Mouse (Mus musculus): ENCODE results near the gene Tacr1. TPM values are rescaled to one million over a fixed set of nuclear protein-coding genes. Genes with fewer than 3 reads are reported as not detected.

Tacr1 gene
- polyA plus RNA-seq (2012; rRNA removed), result 0.01 and 0.05 TPM in 2 replicates

DNA sequence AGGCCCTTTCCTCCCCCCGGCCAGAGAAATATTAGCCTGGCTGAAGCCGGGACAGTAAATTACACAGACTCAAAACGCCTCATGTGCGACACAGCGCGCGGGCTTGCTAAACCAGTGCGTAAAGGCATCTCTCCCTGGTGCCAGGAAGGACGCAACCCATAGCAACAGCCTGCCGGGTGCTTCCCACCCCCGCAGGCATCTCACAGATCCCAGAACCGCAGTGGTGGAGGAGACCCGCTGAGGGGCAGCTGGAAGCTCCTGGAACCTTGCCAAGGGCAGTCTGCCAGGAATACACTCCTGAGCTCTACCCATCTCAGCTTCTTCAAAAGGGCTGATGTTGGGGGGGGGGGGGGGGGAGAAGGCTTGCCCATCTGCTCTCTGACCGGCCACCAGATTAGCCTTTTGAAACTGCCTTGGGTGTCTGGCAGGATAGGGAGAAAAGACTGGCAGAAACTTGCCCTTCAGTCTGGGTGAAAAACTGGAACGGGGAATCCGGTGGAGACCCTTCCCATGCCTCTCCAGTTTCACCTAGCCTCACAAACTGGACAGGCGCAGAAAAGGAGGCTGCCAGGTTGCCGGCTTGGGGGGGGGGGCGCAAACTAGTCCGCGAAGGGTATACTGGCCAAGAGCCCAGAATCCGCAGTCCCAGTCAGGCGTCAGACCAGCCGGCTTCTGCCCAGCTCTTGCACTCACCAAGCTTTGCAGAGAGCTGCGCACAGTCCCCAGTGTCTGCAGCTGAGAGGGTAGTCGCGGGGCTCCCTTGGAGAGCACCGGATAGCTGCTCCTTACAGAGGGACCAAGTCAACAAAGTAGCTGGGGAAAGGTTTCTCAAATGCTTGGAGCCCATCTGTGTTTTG, at the start of gene Tacr1:
Gene Tacr1, plus strand, starts transcription at position 740 of the 857 bp plus-strand sequence.
- no peak for DNase-seq
- 1% methylated on average over 28 of the region's 28 CpGs for WGBS
- H3K27ac ChIP-seq (ENCODE audit: insufficient read depth, low read depth, low read length), result no peak within 1 kb of the TSS
- no peaks in the 10 kb centered on the region for H3K36me3 ChIP-seq (ENCODE audit: control insufficient read depth, insufficient read depth, low read length)
- H3K4me3 ChIP-seq (ENCODE audit: insufficient read depth, low read depth, low read length), result no peak within 1 kb of the TSS
- no peaks in the 10 kb centered on the region; the same call in 1 of the 2 replicates for H3K27me3 ChIP-seq (replicated peaks; ENCODE audit: control insufficient read depth, insufficient read depth, low read length)
- H3K4me1 ChIP-seq (ENCODE audit: control insufficient read depth, insufficient read depth, low read length), result no peaks in the 10 kb centered on the region
- TF ChIP-seq CTCF (conservative IDR thresholded peaks at IDR 0.05; ENCODE audit: insufficient read depth, insufficient read length, low read depth, low read length) (no peak), POLR2A (IDR thresholded peaks at IDR 0.05; ENCODE audit: low read depth, low read length) (no peak)

DNA sequence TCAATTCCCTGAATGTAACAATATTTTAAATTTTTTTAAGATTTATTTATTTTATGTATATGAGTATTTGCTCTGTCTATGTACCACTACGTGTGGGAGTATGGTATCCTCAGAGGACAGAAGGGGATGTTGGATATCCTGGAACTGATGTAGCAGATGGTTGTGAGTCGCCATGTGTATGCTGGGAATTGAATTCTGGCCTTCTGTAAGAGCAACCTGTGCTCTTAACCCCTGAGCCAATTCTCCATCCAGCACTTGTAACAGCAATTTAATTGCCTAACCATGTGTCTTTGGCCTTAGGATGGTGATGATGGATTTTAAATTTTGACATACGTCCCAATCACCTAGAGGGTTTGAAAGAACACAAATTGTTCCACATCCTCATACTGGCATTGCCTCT, 26.0 kb upstream of the Tacr1 start:
- TF ChIP-seq POLR2A (IDR thresholded peaks at IDR 0.05; ENCODE audit: low read depth, low read length) (no peak), CTCF (conservative IDR thresholded peaks at IDR 0.05; ENCODE audit: insufficient read depth, insufficient read length, low read depth, low read length) (no peak)
- Histone ChIP-seq H3K4me3 (ENCODE audit: insufficient read depth, low read depth, low read length) (no peak overlapping the region), H3K4me1 (ENCODE audit: control insufficient read depth, insufficient read depth, low read length) (no peaks in the 10 kb centered on the region), H3K27me3 (replicated peaks; ENCODE audit: control insufficient read depth, insufficient read depth, low read length) (no peaks in the 10 kb centered on the region), H3K36me3 (ENCODE audit: control insufficient read depth, insufficient read depth, low read length) (no peaks in the 10 kb centered on the region), H3K27ac (ENCODE audit: insufficient read depth, low read depth, low read length) (no peak overlapping the region)
- DNase-seq, result no peak
- 81% methylated on average over 3 of the region's 3 CpGs for WGBS

DNA sequence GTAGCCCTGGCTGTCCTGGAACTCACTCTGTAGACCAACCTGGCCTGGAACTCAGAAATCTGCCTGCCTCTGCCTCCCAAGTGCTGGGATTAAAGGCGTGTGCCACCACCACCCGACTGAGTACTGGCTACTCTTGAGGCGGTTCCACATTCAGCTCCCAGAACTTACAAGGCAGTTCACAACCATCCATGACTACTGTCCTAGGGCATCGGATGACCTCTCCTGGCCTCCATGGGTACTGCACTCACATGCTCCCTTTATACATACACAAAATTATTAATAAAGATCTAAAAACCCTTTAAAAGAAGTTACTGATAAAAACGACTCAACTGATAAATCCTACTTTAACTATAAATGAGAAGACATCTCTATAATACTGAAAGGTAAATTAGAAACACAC, 18.6 kb upstream of the Tacr1 start:
- DNase-seq, result no peak
- 90% methylated on average over 5 of the region's 5 CpGs for WGBS
- Histone ChIP-seq H3K36me3 (ENCODE audit: control insufficient read depth, insufficient read depth, low read length) (no peaks in the 10 kb centered on the region), H3K27ac (ENCODE audit: insufficient read depth, low read depth, low read length) (no peak overlapping the region), H3K4me1 (ENCODE audit: control insufficient read depth, insufficient read depth, low read length) (no peaks in the 10 kb centered on the region), H3K4me3 (ENCODE audit: insufficient read depth, low read depth, low read length) (no peak overlapping the region), H3K27me3 (replicated peaks; ENCODE audit: control insufficient read depth, insufficient read depth, low read length) (no peaks in the 10 kb centered on the region)
- TF ChIP-seq CTCF (conservative IDR thresholded peaks at IDR 0.05; ENCODE audit: insufficient read depth, insufficient read length, low read depth, low read length) (0 out of 2 replicates have a peak, but pooled peaks have one; percentile 13), POLR2A (IDR thresholded peaks at IDR 0.05; ENCODE audit: low read depth, low read length) (no peak)

DNA sequence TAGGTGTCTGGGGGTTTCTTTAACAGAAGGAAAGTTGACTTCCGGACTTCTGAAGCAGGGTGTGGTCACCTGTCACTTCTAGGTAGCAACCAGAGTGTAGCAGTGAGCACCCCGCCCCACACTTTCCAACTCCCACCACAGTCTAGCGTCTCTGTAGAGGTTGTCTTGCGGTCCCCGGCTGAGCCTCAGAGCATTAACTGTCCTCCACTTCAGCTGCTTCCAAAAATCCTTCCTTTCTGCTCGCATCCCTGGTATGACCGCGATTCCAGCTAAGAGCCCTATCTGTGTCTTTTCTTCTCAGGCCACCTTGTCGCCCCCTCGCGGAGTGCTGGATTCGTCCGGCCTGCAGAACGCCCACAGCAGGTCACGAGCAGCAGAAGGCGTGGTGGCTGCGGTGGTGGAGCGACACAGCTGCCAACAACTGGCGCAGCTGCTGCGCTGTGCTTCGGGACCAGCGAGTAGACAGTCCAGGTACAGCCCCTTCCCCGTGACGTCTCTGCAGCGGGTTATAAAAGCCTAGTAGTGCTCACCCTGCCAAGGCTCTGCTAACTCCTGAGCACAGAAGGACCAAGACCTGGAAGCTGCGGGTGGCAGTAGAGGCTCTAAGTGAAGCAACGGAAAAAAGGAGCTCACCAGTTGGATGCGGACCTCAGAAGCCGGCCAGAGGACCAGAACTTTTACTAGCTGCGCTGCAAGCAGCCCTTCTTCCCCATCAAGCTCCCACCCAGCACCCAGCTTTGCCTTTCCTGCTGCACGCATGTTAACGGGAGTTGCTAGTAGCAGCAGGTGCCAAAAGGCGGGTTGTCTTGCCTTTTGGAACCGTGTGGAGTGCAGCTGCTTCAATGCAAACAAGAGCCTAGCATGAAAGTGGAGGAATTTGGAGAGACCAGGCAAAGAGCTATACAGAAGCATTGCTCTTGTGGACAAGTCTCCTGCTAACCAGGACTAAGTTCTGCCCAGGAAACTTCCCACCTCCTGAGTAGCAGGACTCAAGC, 664 bp downstream of the Tacr1 start:
- Histone ChIP-seq H3K4me3 (ENCODE audit: insufficient read depth, low read depth, low read length) (no peak overlapping the region), H3K27ac (ENCODE audit: insufficient read depth, low read depth, low read length) (no peak overlapping the region), H3K4me1 (ENCODE audit: control insufficient read depth, insufficient read depth, low read length) (no peaks in the 10 kb centered on the region), H3K27me3 (replicated peaks; ENCODE audit: control insufficient read depth, insufficient read depth, low read length) (no peaks in the 10 kb centered on the region; the same call in 1 of the 2 replicates), H3K36me3 (ENCODE audit: control insufficient read depth, insufficient read depth, low read length) (no peaks in the 10 kb centered on the region)
- TF ChIP-seq CTCF (conservative IDR thresholded peaks at IDR 0.05; ENCODE audit: insufficient read depth, insufficient read length, low read depth, low read length) (no peak), POLR2A (IDR thresholded peaks at IDR 0.05; ENCODE audit: low read depth, low read length) (no peak)
- no peak for DNase-seq
- 2% methylated on average over 34 of the region's 34 CpGs for WGBS

DNA sequence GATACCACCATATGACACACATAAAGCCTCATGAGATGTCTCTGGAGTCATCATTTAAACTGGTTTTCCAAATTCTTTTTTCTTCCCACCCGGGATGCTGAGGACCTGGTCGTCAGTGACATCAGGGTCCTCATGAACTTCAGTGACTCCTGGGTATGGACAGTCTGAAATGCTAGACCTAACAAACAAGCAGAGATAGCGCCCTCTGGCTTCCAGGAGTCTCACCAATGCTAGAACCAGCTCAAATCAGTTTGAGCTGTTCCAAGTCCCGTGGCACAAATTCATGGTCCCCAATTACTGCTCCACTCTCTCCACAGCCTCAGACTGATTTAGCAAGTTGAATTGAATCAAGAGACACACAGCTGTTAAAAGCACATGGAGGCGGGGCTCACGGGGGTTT, 16.2 kb downstream of the Tacr1 start:
- WGBS, result 64% methylated on average over 6 of the region's 6 CpGs
- Histone ChIP-seq H3K4me3 (ENCODE audit: insufficient read depth, low read depth, low read length) (no peak overlapping the region), H3K27ac (ENCODE audit: insufficient read depth, low read depth, low read length) (no peak overlapping the region), H3K36me3 (ENCODE audit: control insufficient read depth, insufficient read depth, low read length) (no peaks in the 10 kb centered on the region), H3K27me3 (replicated peaks; ENCODE audit: control insufficient read depth, insufficient read depth, low read length) (no peaks in the 10 kb centered on the region), H3K4me1 (ENCODE audit: control insufficient read depth, insufficient read depth, low read length) (no peaks in the 10 kb centered on the region)
- no peak for DNase-seq
- TF ChIP-seq POLR2A (IDR thresholded peaks at IDR 0.05; ENCODE audit: low read depth, low read length), result no peak
- TF ChIP-seq CTCF (conservative IDR thresholded peaks at IDR 0.05; ENCODE audit: insufficient read depth, insufficient read length, low read depth, low read length), result no peak

DNA sequence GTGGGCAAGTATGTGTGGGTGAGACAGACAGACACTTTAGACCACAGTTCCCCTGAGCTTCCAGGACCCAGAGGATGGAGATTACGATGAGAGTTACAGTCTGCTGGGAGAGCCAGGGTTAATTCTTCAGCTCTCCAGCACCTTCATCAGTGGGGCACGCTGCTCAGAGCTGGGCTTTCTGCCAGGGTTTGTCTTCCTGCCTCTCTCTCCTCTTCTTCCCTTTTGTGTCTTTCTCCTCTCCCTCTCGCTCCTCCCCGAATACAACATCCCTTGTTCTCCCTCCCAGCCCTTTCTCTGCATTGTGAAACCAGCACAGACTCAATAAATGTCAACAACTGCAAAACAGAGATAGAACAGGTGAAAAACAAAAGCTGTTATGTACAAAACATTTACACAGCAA, 18.1 kb downstream of the Tacr1 start:
- 37% methylated on average over 4 of the region's 4 CpGs for WGBS
- H3K4me3 ChIP-seq (ENCODE audit: insufficient read depth, low read depth, low read length), result no peak overlapping the region
- no peak for DNase-seq

More for the DNA sequence above, 18.1 kb downstream of the Tacr1 start:
- Histone ChIP-seq H3K36me3 (ENCODE audit: control insufficient read depth, insufficient read depth, low read length) (no peaks in the 10 kb centered on the region), H3K4me1 (ENCODE audit: control insufficient read depth, insufficient read depth, low read length) (no peaks in the 10 kb centered on the region), H3K27ac (ENCODE audit: insufficient read depth, low read depth, low read length) (no peak overlapping the region), H3K27me3 (replicated peaks; ENCODE audit: control insufficient read depth, insufficient read depth, low read length) (no peaks in the 10 kb centered on the region)
- TF ChIP-seq CTCF (conservative IDR thresholded peaks at IDR 0.05; ENCODE audit: insufficient read depth, insufficient read length, low read depth, low read length) (no peak), POLR2A (IDR thresholded peaks at IDR 0.05; ENCODE audit: low read depth, low read length) (no peak)

All from kidney, adult 2 months (tissue).